Mouse (Mus musculus): ENCODE results near the gene Simc1. TPM values are rescaled to one million over a fixed set of nuclear protein-coding genes. Genes with fewer than 3 reads are reported as not detected.

Gene Simc1
- total RNA-seq, 2 experiments from 2014 or later, result 7.5 to 10.2 TPM

DNA sequence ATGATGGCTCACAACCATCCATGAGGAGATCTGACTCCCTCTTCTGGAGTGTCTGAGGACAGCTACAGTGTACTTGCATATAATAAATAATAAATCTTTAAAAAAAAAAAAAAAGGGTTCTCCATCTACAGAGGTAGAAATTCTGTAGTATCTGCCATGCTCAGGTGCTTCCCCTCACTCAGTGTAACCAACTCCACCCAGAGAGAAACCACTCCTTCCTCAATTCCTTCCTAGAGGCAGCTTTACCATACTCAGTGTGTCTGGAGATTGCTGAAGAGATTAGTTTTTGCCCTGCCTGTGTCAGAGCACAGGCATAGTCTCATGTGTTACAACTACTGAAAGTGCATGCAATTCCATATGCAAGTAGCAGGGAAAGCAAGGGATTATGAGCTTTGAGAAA is 28.6 kb downstream of the Simc1 start:
- DNase-seq, result no peak

DNA sequence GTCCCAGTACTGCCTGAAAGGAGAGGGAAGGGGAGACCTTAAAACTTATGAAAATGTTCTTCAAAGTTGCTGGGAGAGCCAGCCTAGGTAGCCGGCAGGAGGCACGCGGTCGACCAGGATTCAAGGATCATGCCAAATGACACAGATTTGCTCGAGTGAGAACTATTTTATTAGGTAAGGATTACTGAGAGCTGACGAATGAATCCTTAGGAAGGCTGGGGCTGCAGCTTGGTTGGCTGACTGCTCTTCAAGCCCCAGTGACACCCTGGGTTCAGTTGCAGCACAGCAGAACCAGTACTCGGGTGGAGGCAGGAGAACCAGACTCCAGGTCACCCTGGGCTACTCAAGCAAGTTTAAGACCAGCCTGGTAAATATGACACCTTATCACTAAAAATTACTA is 44.5 kb downstream of the Simc1 start:
- DNase-seq, result no peak

DNA sequence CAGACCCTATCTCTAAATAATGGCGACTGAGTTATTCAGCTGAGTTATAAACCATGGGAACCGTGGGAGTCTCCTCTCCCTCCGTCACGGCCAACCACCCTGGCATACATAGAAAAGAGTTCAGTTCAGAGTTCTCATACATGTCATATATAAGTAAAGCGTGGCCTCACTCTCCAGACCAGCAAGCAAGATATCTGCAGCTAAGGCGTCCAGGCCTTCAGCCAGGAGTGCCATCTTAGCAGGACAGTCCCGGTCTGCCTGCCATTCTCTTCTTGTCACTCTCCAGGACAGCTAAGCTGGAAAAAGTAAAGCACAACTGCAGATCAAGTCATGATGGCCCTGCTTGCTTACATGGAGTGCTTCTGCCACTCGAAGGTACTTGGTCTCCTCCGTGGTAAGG is 52.6 kb downstream of the Simc1 start:
- DNase-seq, result no peak

DNA sequence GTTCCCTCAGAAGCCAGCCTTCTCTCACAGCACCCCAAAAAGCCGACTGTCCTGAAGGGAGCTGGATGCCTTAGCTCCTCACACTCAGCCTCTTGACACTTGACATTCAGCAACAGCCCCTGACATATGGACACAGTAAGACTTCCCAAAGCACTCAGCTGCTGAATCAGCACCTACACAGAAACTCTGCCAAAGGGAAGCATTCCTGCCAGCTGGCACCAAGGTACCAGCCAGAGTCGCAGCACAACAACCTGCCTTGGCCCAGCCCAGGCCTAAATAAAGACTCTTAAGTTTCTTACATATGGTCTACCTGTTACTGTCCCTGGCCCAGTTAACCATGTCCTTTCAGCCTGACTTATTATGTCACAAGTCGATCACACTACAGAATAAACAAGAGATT is 53.2 kb downstream of the Simc1 start:
- peak; percentile 73 for DNase-seq

DNA sequence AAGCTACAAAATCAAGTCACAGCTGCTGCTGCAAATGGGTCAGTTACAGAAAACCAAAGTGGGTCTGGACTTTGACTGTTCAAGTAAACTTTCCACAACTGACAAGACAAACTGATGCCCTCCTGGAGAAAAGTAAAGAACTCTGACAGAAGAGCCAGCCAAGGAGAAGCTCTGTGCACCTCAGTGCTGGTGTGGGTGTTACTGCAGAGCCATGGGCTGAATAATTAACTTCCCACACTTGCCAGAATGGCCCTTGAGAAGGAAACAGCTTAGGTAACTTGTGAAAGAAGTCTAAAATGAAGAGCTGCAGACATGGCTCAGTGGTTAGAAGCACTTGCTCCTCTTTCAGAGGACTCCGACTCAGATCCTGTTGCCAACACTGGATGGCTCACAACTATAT is 54.1 kb downstream of the Simc1 start:
- DNase-seq, result no peak

DNA sequence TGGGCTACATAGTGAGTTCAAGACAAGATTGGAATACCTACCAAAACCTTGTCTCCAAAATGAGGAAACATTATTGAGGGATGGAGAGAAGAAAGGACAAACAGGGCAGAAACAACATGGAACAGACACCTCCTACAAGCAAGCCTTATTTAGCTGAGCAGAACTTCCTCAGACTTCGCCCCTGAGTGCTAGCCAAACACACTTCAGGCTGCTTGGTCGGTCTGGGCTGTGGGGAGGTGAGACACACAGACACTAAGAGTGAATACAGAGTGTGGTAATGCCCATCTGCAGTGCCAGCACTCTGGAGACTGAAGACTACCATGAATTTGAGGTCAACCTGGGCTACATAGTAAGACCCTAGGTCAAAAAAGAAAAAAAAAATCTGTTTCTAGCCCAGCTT is 56.1 kb downstream of the Simc1 start:
- DNase-seq, result no peak

DNA sequence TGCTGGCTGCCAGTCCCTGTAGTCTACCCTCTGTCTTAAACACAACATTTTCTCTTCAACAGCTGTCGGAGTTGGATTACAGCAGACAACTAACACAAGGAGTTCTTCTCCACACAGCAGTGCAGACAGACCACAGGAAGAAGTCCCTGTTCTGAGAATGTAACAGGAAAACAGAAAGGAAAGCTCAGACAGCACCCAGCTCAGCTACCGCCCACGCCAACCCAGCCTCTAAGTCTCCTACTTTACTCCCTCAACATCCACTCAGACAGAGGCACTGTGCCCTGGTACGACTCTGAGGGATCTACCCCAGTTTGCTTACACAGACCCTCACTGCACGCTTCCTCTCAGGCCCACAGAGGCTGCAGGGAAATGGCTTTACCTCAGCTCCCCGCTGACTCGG is 57.0 kb downstream of the Simc1 start:
- no peak for DNase-seq

DNA sequence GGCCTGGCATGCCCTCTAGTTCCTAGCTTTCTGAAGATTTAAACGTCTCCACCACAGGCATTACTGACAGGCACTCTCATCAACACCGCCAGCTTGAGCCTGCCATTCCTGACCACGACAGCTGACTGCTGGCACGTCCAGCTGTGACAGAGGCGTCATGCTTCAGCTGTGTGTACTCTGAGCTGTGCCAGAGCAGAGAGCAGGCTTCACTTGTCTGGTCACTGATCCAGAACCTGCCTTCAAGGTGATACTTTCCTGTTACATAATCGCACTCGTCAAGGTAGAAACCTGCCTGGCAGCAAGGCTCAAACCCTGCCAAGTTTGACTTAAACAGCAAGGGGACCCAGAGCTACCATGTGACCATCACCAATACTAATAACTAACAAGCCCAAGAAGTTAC is 59.0 kb downstream of the Simc1 start:
- no peak for DNase-seq

DNA sequence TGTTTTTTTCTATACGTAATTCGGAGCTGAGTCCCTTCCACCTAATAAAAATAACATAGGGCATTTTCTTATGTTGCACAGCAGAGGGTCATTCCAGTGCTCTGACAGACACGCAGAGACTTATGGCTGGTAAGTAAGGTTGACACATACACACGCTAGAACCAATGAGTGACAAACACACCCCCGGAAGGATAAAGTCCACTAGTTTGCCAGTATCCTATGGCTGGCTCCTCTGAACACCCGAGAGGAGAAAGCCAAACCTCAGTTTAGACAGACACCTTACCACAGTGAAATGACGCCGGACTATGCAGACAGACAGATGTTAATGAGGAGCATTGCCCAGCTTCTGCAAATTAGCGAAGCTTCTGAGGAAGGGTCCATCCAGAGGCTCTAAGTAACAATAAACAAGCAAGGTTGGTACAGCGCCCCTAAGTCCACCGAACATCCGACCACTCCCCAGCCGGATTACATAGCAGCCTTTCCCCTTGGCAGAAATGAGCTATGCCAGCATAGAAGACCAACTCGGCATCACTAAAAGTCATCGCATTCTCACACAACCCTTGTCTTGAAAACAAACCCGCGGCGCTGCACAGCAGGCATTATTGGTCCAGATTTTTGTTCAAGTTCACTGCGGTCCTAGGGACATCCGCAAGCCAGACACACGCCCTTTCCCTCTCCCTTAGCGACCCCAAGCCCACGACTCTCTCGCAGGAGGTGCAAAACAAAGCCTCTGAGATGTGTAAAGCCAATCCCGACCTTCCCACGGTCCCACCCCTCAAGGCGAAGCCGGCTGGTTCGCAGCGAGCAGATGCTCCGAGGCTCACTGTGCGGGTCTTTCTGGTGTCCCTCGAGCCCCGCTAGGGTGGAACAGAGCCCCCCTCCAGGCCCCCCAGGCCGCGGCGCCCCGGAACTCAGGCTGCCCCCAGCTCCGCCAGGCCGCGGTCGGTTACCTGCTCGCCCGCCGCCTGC is 60.9 kb downstream of the Simc1 start:
- no peak for DNase-seq

DNA sequence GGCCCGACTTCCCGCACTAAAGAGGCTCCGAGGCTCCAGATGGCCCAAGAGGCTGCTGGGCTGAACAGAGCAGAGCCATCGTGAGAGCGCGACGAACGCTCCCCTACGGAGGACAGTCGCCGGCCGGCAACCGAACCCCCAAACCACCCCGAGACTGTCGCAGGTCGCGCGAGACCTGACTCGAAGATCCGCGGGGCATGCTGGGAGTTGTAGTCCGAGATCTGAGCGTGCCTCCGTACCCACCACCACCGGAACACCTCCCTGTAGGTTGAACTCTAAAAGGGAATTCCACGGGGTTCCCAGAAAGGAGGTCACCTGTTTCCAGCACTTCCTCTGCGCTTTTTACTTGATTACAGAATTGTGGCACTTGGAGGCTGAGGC is 61.6 kb downstream of the Simc1 start, which contains the start of gene 4833439L19Rik:
4833439L19Rik (minus strand) TSS at position 235 of the 381 bp plus-strand sequence.
- DNase-seq, result peak; percentile 96

DNA sequence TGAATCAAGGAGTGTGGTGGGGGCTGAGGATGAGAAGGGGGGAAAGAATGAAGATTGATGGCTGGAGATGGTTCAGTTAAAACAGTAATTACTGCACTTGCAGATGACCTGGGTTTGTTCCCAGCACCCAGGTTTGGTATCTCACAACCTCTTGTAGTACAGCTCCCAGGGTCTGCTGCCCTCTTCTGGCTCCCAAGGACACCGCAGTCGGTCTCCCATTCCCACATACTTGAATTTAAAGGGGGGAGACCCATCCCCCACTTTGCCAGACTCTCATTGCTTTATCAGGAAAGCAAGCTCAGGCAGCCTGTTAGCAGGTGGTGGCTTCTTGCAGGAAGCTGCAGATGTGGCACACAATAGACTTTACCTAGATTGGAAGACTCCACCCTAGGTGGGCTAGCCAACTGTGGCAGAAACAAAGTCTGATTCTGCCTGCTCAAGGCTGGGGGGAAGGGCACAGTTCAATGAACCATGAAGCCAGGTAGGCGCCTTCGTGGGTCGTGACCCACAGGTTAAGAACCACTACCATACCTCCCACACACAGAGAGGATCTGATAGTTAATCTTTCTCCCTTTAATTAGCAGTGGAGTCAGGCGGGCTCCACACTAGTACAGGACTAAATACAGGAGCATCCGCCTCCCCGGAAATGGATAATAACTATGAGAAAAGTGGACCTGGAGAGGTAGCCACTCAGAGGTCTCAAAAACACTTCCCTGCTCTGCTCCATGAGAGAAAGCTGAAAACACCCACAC is 62.2 kb downstream of the Simc1 start:
- peak; percentile 57 for DNase-seq

DNA sequence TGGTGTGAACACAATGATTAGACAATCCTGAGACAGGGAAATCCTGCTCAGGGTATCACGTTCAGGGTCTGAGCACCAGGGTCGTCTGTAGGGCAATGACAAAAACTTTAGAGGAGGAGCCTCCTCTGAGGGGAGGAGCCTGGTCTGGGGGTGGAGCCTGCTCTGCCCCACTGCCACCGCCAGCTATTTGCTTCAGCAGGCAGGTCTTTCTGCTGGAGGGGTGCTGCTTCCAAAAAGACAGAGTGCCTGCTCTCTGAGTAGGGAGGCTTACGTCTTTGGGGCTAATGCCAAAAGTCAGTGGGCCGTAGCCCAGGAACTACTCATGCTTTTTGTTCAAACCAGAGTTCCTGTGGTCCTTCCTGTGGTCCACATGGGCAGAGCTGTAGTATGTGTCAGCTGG is 64.8 kb downstream of the Simc1 start:
- DNase-seq, result no peak

DNA sequence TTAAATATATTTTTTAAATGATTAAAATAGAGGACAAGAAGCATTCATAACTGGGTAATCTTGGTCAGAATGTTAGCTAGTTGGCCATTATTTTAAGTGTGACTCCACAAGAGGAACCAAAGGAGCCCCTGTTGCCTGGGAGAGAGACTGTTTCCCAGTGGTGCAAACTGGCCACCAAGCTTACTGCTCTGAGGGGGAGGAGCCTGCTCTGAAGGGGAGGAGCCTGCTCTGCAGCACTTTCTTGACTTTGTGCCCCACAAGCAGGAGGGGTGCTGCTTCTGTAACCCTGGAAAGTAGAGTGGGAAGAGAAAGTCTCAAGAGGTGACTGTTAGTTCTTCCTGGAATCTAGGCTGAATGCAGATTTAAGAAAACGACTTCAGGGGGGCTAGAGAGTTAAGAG is 65.7 kb downstream of the Simc1 start:
- no peak for DNase-seq

DNA sequence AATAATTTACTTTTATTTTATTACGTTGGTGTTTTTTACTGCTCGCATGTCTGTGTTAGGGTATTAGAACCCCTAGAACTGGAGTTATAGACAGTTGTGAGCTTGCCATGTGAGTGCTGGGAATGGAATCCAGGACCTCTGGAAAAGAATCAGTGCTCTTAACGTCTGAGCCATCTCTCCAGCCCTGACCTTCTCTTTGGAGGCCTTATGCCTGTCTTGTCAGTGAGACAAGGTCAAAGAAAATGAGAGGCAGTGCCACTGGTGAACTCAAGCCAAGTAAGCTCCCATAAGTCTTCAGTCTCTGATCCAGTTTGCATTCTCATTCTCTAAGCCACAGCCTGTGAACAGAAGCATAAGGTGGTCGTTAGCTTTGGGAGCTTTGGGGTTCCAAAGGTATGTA is 67.2 kb downstream of the Simc1 start:
- peak; percentile 53 for DNase-seq

DNA sequence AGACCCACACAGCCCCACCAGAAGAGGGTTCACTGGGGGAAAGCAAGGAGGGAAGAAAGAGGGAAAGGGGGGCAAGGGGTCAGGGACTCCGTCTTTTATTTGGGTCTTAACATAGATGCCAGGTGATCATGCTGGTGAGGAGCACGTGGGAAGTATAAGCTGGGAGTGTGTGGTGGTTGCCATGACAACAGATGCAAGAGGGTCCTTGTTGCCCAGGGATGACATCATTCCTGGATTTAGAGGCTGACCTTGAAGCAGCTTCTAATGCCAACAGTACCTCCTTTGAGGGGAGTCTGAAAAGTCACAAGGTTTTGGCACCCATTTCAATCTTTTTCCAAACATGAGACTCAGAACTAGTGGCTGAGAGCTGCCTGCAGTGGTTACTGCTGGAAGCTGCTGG is 68.1 kb downstream of the Simc1 start:
- DNase-seq, result peak; percentile 45

DNA sequence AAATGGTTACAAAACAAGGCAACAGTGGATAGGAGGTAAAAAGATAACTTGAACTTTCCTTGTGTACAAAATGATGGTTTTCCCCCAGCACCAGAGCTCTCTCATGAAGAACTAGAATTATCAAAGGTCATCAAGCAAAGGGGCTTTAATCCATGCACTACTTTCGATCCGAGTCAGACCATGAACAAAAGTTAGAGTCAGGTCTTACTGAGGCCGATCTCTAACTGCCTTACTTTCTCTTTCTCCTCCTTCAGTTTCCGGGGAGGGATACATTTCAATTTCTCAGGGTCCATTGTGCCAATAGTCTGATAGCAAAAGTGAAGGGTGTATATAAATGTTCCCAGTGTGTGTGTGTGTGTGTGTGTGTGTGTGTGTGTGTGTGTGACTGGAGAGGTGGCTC is 69.0 kb downstream of the Simc1 start:
- DNase-seq, result no peak

DNA sequence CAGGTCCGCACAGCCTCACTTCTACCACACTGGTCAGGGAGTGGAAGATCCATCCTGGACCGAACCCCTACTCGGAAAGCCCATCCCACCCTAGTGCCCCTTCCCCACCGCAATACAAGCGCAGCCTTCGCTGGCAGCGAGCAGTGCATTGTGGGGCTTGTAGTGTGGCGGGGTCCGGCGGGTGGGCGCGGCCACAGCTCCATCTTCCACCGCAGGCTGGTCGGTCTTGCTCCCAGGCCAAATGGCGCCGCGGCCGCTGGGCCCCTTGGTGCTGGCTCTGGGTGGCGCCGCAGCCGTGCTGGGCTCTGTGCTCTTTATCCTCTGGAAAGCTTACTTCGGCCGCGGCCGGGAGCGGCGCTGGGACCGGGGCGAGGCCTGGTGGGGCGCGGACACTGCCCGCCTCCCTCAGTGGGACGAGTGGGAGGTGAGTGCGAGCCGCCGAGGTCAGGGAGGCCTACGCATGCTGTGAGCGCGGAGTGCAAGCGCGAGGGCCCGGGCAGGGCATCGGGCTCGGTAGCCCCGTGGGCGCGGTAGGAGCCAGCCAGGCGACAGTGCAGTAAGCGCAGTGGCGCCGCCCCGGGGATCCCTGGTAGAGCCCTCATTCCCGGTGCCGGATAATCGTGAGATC is 71.4 kb downstream of the Simc1 start, which contains the start of gene Arl10:
Arl10 (plus strand) TSS at position 162 of the 628 bp plus-strand sequence.
- peak; percentile 86 for DNase-seq

DNA sequence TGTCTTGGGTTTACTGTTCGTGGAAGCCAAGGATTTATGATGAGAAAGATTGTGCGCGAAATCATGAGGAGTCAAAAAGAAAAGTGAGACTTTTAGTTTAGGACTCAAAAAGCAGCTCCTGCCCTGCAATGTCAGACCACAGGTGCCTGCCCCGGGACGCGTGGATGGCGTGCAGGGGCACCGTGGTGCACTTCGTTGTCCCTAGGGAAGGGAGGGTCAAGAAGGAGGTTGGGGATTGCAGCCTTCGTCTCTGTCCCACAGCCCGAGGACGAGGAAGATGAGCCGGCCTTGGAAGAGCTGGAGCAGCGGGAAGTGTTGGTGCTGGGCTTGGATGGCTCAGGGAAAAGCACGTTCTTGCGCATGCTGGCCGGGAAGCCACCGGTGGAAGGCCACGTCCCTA is 71.9 kb downstream of the Simc1 start:
- DNase-seq, result peak; percentile 42

DNA sequence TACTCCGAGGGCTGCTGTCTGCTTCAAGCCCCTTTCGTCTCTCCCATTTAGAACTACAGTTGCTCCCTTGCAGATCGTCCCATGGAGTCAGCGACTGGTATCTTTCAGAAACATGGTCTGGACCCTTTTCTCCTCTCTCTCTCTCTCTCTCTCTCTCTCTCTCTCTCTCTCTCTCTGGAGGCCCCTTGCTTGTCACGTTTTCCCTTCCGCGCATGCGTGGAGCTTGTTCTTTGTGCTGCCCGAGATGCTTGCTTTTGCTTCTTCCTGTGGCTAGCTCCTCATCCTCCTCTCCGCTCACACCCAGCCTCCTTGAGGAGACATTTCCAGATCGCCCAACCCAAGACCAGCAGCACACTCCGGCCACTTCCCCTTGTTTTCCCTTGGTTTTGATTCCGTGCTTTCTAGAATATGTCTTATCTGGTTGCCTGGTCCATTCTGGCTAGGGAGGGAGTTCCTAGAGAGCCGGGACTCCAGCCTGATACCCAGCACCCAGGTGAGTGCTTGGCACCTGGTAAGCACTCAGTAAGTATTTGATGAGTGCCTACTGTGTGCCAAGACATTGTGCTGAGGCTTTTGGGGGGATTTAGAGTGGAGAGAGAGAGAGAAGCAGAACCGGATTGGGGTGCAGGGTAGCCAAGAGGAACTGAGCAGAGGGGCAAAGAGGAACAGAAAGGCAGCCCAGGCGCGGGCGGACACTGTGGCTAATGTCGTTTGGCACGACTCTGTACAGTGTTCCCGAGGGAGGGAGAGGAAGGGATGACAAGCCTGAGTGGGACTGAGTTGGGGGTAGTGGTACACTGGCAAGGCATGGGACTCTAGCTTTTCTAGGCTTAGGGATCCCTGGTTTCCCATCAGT is 74.3 kb downstream of the Simc1 start:
- no peak for DNase-seq

DNA sequence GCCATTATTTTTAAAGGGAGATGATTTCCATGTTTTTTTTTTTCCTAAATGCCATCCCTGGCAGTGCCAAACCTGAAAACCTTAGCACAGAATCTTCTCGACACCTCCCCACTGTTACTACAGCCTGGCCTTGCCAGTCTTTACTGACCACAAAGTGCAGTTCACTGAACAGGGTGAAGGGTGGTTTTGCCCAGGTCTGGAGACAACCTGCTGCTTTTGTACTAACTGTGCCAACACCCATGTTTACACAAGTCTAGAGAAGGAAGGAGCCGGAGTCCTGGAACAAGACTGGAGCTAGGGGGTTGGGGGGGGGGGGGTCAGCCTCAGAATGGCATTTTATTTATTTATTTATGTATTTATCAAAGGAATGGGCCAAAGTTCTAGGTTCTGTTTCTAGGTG is 77.8 kb downstream of the Simc1 start:
- DNase-seq, result no peak

DNA sequence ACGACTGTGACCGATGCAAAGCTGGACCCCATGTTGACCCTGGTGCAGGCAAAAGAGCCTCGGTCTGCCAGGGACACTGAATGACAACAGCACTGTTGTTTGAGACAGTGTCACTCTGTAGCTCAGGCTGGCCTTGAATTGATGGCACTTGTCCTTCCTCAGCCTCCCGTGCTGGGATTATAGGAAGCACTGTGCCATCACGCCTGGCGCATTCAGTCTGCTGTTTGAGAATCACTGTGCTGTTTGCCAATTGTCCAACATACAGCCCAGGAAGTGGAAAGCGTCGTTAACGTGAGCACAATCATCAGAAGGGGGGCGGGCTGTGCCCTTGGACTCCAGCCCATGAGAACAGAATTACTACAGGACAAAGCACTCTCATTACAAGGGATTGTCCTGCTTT is 78.5 kb downstream of the Simc1 start:
- DNase-seq, result peak; percentile 64

DNA sequence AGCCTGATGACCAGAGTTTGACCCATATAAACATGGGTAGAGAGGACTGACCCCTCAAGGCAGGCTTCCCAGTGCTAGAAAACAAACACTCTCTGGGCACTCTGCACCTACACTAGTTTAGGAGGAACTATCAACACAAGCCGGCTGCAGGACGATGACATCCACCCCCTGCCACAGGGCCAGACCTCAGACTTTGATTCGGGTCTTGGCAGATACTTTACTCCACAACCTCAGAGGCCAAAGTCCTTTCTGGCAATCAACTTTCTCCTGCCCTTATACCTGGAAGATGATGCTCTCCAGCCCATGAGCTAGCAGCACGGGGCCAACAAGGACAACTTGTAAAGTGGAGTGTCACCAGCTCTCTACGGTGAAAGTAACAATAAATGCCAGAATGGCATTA is 79.3 kb downstream of the Simc1 start:
- peak; percentile 21 for DNase-seq

All from adrenal gland, postnatal 10 days (tissue).